Comparison of ENCODE assay signal across 19 mouse cellular contexts in the genomic region with DNA sequence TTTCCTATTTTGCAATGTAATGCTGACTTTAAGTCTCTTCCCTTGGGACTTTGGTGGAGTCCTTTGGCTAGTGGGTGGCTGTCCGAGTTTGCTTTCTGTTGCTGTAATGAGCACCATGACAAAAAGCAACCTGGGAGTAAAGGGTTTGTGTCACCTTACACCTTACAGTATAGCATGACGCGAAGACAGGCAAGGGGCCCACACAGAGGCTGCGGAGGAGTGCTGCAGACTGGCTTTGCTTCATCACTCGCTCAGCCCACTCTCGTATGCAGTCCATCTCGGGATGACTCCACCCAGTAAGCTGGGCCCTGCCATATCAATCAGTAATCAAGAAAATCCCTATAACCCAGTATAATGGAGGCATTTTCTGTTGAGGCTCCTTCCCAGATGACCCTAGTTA.
"Had no signal": no experiment of that assay in that cellular context is flagged by ENCODE, and none has a peak within 500 bp of the region (broad histone marks: within the 10 kb centered on the region; RNA-seq: fewer than 3 reads in every experiment).

No protein-coding gene starts in this region.

- H3K4me1 ChIP-seq: lung, embryonic 15.5 days had no signal

- H3K27me3 ChIP-seq: lung, embryonic 15.5 days; midbrain, embryonic 13.5 days; midbrain, embryonic 15.5 days; neural tube, embryonic 13.5 days; neural tube, embryonic 15.5 days had no signal

- H3K36me3 ChIP-seq: lung, embryonic 15.5 days; midbrain, embryonic 13.5 days; midbrain, embryonic 15.5 days; neural tube, embryonic 13.5 days; neural tube, embryonic 15.5 days had no signal

- H3K27ac ChIP-seq: lung, embryonic 15.5 days; midbrain, embryonic 13.5 days; midbrain, embryonic 15.5 days; neural tube, embryonic 13.5 days; neural tube, embryonic 15.5 days had no signal

- H3K9me3 ChIP-seq: lung, embryonic 15.5 days; midbrain, embryonic 13.5 days; midbrain, embryonic 15.5 days; neural tube, embryonic 13.5 days; neural tube, embryonic 15.5 days had no signal

- ATAC-seq: liver, postnatal 0 days; lung, postnatal 0 days; midbrain, embryonic 13.5 days; midbrain, embryonic 15.5 days had no signal

- DNase-seq: liver, postnatal 0 days; lung, adult 2 months; lung, postnatal 14 days; lung, postnatal 36 days; retina, postnatal 1 day; right cerebral cortex, adult 18-20 months; right cerebral cortex, postnatal 25 days; right cerebral cortex, postnatal 4 days; spleen, adult 18-20 months; thymus, adult 18-20 months; thymus, postnatal 14 days; thymus, postnatal 36 days had no signal

- H3K4me3 ChIP-seq: lung, embryonic 15.5 days; midbrain, embryonic 13.5 days; midbrain, embryonic 15.5 days; neural tube, embryonic 13.5 days; neural tube, embryonic 15.5 days had no signal

- H3K4me2 ChIP-seq: lung, embryonic 15.5 days; midbrain, embryonic 11.5 days; midbrain, embryonic 13.5 days; midbrain, embryonic 15.5 days; neural tube, embryonic 13.5 days; neural tube, embryonic 15.5 days had no signal

- H3K9ac ChIP-seq: liver, postnatal 0 days; lung, embryonic 15.5 days; midbrain, embryonic 13.5 days; midbrain, embryonic 15.5 days; neural tube, embryonic 13.5 days; neural tube, embryonic 15.5 days had no signal
